Mouse (Mus musculus): ENCODE data around the gene Slc31a2.
A peak's percentile ranks its signal among the peaks of the same experiment; 100 is the strongest.
"Not testable (repeated sequence)": the region's sequence is repeated elsewhere in the genome, so short reads cannot be mapped to it uniquely, and the experiment has no call there.

The Slc31a2 gene

DNA sequence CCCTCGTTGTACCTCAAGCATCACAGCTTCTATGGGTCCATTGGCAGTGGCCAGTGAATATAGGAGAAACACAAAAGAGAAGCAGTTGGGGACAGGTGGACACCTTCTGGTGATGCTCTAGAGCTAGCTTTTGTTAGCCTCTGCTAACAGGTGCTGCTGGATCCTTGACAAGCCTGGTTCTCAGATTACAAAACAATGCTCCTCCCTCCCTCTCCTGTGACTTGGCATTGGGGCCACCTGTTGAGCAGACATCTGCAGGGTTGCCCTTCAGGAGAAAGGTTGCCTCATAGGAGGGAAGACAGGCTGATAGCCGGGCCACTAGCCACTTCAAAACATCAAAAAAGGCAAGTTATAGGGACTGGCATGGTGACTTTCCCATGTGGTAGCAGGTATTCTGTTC, at the start of gene Slc31a2:
Gene Slc31a2 (plus strand): TSS at position 287 of the 400 bp plus-strand sequence.
- DNase-seq (ENCODE audit: extremely low read depth, insufficient read length, low spot score) = no peak

DNA sequence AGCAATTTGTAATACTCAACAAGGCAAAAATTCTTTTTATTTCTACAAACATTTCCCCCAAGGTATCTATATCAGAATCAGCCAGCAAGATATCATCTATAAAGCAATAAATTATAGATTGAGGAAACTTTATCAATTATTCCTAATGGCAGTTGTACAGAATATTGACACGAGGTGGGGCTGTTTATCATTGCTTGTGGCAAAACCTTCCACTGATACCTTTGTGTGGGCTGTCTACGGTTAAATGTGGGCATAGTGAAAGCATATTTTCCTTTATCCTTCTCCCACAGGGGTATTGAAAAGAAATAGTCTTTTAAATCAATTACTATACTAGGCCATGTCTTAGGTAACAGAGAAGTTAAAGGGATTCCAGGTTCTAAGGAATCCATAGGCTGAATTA, 48.9 kb upstream of the Slc31a2 start:
- DNase-seq (ENCODE audit: extremely low read depth, insufficient read length, low spot score) = no peak

DNA sequence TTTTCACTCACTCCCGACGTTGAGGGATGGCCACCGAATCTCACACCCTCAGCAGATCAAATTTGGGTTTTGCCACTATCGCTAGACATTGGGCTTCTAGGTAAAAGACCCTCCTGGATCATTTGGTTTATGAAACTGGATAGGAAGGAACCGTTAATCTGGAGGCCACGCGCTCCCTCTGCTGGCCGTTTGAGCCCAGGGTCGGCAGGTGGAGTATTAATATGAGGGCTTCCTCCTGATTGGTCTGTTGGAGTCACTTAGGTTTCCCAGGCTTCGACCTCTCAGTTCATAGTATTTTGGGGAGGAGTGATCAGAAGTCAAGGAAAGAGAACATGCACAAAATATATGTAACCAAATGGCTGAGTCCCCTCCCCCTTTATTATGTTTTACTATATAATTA, 34.0 kb upstream of the Slc31a2 start:
- DNase-seq (ENCODE audit: extremely low read depth, insufficient read length, low spot score) = no peak

DNA sequence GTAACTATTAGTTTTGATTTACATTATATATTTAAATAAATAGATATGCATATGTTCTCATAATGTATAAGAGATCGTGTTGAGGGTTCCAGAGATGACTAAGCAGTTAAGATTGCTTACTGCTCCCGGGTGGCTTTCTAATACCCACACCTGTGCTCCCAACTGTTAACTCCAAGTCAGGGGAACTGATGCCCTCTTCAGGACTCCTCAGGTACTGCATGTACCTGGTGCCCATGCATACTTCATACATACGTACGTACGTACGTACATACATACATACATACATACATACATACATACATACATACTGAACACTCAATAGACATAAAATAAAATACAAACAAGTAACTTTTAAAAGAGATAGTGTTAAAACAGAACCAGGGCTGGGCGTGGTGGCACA, 32.9 kb upstream of the Slc31a2 start:
- DNase-seq (ENCODE audit: extremely low read depth, insufficient read length, low spot score) = no peak

DNA sequence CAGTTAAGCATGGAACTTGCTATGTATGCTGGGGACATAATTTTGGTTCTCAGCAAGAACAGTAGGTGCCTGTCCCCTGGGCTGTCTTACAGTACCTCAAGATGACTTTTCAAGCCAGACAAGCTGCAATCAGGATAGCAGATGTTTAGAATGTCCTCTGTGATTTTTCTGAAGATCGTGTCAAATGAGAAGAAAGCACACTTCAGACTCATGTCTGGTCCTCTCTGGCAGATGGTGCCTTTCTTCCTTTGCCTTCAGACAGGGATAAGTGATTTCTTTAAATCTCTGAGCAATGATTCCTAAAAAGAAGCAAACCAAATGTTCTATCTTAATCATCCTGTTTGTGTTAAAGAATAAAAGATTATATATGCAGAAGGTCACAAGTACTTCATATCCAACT, 32.2 kb upstream of the Slc31a2 start:
- DNase-seq (ENCODE audit: extremely low read depth, insufficient read length, low spot score) = no peak

DNA sequence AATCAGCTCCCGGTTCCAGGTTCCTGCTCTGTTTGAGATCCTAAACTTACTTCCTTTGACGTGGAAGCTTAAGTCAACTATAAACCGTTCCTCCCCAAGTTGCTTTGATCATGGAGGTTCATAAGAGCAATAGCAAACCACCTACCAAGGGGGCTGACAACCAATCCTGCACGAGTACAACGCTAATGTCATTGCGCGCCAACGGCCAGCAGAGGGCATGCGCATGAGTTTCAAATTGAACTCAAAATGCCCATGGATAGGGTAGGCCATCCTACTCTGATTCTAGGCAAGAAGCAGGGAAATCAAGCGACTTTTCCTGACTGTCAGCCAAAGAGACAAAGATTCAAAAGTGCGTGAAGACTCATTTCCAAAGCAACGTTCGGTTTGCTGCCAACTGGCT, 31.6 kb upstream of the Slc31a2 start, which contains the start of gene Zfp37:
Gene Zfp37 (minus strand): TSS at position 279 of the 400 bp plus-strand sequence.
- no peak for DNase-seq (ENCODE audit: extremely low read depth, insufficient read length, low spot score)

DNA sequence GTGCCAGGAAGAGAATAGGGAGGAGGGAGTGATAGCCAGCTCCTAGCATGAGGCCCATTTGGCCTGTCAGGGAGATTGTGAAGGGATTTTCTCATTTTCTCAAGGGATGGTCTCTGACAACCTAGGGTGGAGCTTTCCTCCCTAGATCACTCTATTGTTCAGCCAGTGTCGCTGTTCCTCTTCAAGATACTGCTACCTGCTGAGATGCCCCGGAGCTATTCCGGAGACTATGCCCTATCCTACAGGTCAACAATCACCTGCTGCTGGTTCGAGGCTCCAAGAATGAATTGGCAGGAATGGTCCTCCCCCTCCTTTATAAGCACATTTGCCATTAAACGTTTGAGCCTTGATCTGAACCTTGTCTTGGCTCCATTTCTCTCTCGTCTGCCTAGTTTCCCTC, 21.8 kb upstream of the Slc31a2 start:
- DNase-seq (ENCODE audit: extremely low read depth, insufficient read length, low spot score) = no peak

DNA sequence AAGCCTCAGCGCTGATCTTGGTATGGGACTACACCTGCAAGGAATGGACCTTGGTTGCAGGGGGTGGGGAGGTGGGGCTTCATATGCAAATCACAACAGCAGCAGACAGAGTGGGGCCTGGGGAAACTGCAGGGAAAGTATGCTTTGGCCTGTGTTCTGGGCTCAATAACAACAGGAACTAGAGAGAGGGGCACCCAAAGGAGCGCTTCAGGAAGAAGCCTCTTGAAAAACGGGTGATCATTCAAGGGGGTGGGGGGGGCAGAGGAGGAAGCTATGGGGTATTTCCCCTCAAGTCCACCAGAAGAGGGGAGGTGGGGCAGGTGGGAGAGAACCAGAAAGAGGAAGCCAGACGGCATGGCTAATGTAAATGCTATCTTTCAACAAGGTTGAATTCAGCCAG, 14.0 kb upstream of the Slc31a2 start:
- DNase-seq (ENCODE audit: extremely low read depth, insufficient read length, low spot score) = no peak

DNA sequence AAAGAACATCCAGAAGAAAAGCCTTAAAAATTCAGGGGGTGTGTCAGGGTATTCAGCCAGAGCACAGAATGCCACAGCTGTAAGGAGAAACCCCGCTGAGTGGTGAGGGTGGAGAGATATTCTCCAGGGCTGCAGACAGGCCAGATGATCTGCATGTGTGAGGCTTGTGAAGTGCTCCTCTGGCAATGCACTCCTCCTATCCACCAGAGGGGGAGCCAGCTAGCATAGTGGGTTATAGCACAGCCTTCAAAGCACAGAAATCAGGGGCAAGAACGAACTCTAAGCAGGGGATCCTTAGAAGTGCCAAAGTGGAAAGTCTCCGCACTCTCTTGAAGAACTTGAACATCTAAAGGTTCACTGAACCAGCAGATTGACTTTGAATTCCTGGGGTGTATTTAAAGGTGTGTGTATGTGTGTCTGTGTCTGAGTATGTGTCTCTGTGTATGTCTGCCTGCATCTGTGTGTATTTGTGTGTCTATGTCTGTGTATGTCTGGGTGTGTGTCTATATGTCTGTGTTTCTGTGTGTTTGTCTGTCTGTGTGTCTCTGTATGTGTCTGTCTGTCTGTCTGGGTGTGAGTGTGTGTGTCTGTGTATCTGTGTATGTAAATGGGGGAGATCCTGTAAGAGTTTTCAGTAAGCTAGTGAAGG, 11.3 kb upstream of the Slc31a2 start:
- DNase-seq (ENCODE audit: extremely low read depth, insufficient read length, low spot score) = no peak

DNA sequence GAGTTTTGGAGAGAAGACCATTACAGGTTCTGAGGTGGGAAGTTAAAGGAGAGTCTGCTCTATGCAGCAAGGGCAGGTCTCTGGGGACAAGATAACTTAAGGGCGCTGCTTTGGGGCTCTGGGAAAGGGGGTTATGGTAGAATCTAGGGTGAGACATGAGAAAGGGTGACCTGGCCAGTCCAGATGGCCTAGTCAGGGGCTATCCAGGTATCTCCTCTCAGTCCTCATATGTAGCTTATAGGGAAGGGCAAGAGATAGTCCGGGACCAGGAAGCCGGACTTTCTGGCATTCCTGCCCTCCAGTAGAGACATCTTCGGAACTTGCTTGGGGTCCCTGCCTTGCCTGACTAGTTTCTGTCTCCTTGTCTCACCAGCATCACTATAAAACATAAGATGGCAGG, 10.6 kb upstream of the Slc31a2 start:
- DNase-seq (ENCODE audit: extremely low read depth, insufficient read length, low spot score) = no peak

DNA sequence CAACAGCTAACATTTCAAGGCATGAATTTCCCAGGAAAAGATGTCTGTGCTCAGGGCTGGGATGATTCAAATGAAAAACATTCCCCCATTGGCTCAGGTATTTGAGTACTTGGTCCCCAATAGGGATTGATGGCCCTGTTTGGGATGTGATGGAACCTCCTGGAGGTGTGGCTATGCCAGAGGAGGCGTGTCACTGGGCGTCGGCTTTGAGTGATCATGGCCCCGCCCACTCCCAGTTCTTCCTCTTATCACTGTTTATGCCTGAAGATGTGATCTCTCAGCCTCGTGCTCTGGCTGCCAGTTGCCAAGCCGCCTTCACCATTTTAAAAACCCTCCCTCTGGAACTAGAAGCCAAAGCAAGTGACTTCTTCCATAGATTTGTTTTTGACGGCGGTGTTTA, 7.8 kb upstream of the Slc31a2 start:
- DNase-seq (ENCODE audit: extremely low read depth, insufficient read length, low spot score) = no peak

DNA sequence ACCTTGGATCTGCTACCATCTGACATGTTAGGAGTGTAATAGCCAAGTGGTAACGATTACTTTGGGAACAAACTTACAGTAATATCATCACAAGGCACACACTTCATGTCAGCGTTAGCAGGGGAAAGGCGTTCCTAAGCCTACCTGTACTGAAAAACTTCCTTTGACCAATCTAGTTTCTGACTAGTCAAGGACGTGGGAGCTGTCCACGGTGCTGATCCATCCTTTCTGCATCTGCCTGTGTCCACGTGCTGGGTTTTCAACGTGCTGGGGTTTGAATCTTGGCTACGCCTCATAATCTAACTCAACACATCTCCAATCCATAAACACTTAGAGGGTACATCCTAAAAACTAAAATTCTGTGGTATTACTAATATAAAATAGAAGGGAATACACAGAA, 5.4 kb upstream of the Slc31a2 start:
- DNase-seq (ENCODE audit: extremely low read depth, insufficient read length, low spot score) = no peak

DNA sequence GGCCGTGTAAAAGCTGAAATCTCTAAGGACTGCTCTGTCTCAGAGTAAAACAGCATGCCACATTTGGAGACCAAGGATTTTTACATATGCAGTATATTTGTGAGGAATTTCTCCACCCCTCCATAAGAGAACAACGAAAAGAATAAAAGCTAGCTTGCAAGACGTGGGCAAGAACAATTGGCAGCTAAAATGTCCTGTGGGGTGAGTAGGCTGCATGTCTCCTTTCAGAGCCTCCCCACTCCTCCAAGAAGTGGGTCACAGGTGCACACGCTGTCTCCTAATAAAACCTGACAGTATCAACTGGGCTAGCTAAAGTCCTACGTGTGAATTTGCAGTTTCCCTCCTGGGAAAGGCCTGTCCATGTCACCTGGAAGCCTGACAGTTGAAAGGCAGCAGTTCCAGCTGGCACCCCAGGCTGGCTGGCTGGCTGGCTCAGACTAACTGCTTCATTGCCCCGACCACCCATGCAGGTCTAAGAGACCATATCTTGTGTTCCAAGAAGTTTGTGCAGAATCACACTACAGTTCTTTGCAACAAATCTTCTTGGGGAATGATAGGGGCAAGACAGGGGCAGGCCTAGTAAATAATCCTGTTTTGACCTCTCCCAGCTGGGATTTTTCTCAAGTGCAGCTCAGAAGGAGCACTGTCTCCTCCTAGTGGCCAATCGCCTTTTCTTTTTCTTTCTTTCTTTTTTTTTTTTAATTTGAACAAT, 927 bp downstream of the Slc31a2 start:
- no peak for DNase-seq (ENCODE audit: extremely low read depth, insufficient read length, low spot score)

DNA sequence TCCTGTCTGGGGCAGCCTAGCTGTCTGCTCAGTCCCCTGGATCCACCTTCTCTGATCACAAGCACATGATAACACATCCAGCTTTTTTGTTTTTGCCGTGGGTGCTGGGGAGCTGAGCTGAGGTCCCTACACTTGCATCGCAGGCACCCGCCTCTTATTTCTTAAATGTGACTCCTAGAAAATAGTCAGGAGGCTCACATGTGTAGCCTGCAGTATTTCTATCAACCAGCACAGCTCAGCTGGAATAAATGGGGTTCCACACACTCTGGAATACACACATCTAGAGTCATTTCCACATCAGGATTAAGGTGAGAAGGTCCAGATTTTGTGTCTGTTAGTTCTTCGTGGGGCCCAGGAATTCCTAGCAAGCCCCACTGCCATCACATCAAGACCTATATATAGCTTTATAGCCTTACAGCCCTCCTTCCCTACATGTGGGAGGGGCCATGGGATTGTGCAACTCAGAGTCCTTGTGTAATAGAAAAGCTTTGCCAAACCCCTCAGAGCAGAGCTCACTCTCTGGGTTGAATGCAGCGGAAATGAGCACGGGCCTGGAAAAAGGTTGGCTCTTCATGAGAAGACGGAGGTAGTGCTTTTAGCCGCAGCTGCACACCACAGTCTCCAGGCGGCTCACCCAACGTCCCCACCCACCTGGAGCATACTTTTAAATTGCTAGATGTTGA, 2.9 kb downstream of the Slc31a2 start:
- peak; percentile 56 for DNase-seq (ENCODE audit: extremely low read depth, insufficient read length, low spot score)

DNA sequence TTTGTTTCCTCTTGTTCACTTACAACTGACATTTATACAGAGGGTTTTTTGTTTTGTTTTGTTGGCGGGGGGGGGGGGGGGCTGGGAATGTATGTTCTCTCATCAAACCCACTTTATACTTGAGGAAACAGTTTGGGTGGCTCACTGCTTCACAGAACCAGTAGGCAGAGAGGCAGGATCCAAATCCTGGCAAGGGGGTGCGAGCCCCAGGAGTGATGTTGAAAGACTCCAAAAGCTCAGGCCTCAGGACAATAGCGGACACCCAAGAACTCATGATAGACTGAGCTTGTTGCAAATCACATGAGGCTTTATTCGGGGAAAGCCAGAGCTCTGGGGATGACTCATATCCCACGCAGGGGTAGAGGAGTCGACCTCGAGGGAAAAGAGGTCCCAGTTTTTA, 3.7 kb downstream of the Slc31a2 start:
- DNase-seq (ENCODE audit: extremely low read depth, insufficient read length, low spot score) = not testable (repeated sequence)

DNA sequence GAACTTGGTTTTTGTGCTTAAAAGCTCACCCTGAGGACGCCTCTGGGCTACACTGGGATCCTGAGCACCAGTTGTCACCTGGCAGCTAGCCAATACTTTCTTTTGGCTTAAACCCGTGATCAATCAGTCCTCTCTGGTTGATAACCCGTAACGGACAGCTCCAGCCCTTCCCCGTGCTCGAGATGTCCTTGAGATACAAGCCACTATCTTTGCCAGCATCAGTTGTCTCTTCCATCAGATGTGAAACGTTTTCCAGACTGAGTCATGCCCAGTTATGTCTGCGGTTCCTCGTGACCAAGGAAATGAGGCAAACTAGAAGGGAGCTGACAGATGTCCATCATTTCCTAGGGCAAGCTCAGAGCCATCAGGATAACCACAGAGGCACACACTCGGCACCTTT, 4.7 kb downstream of the Slc31a2 start:
- DNase-seq (ENCODE audit: extremely low read depth, insufficient read length, low spot score) = peak; percentile 49

DNA sequence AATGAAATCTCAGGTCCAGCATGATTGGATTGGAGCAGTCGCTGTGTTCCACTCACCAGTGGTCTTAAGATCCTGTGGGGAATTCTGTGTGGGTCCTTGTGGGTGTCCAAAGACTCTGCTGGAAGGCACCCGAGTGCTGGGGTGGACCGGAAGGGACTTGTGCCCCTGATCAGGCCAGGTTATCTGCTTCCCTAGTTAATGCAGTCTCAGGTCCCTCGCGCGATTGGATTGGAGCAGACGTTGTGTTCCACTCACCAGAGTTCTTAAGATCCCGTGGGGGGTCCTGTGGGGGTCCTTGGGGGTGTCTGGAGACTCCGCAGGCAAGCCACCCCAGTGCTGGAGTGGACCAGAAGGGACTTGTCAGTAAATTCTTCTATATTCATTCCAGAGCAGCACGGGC, 10.3 kb downstream of the Slc31a2 start:
- no peak for DNase-seq (ENCODE audit: extremely low read depth, insufficient read length, low spot score)

DNA sequence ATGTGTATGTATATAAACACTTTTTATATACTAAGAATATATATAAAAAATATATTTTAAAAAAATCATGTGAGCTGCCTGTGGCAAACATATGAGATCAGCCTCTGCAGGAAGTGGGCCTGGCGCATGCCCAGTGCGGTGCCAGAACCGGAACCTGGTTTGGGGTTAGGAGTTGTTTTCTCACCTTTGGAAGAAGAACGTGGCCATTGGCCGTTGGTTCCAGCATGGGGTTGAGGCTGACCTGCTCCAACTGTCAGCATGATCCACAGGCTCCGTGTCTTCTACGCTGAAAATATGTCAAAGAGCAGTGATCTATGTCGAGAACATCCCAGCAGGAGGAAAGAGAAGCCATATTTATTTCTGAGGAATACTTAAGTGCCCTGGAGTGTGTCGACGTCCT, 11.6 kb downstream of the Slc31a2 start:
- DNase-seq (ENCODE audit: extremely low read depth, insufficient read length, low spot score) = no peak

DNA sequence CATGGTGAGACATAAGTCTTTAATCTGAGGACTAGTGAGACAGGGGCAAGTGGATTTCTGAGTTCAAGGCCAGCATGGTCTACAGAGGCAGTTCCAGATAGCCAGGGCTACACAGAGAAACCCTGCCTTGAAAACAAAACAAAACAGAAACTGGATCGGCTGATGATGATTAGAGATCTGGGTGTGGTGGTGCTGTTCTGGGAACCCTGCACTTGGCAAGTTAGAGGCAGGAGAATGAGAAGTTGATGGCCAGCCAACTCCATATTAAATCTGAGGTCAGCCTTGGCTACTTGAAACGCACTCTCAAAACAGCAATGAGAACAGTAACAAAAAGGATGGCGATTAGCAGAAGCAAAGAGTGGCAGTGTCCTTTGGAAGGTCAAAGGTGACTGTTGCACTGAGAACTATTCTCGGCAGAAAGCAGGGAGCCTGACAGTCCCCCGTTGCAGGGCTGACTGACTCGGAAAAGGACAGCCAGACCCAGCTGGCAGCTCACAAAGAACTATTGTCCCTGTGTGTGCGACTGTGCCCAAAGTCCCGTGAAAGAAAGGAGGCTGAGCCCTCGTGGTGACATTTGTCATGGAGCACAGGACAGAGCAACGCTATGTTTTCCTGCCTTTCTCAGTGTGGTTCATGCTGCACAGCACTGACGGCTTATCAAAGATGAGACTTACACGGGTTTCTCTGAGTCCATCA, 12.6 kb downstream of the Slc31a2 start:
- peak; percentile 35 for DNase-seq (ENCODE audit: extremely low read depth, insufficient read length, low spot score)

DNA sequence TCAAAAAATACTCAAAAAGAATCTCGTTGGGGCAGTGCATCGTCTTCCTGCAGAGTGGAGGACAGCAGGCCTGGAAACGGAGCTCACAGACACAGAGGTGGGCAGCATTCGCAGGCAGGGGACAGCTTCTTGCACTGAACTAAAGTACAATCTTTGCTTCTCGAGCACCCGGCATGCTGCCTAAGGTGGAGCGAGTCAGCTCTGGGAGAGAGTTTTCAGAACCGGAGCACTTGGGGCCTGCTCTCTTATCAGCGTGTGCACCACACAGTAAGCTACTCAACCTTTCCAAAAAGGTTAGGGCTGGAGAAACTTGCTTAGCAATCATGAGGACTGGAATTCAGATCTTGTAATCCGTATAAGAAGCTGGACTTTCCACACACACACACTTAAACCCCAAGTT, 14.3 kb downstream of the Slc31a2 start:
- DNase-seq (ENCODE audit: extremely low read depth, insufficient read length, low spot score) = no peak

DNA sequence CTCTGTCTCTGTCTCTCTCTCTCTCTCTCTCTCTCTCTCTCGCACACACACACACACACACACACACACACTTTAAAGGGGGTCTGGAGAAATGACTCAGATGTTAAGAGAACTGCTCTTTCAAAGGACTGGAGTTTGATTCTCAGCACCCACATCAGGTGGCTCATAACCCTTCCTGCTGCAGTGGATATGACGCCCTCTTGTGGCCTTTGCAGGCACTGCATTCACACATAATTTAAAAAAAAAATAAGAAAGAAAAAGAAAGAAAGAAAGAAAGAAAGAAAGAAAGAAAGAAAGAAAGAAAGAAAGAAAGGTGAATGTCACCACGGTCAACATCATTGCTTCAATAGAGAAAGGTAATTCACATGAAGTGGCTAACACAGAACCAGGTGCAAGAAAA, 14.9 kb downstream of the Slc31a2 start:
- DNase-seq (ENCODE audit: extremely low read depth, insufficient read length, low spot score) = no peak
